Mouse (Mus musculus) testis, adult 10 weeks (tissue): ENCODE data around the gene Fau. TPM values are rescaled to one million over a fixed set of nuclear protein-coding genes. Genes with fewer than 3 reads are reported as not detected.

Source experiments
- polyA plus RNA-seq: library from polyadenylated mRNA; stranded (reverse); fragments of 350-450 nt; fragmentation: Illumina TruSeq; extraction: RNeasy Lipid Tissue Mini Kit (QIAGEN cat#74804); gene quantifications from one replicate; pipeline ENCODE4 v1.2.3, GENCODE M21; 2014; ENCODE audit warnings: low read depth, low replicate concordance

Gene Fau
- 25.7 TPM for polyA plus RNA-seq

GRCm38 (mm10) chr19:6057313-6058096 lies at the start of gene Fau, which contains the start of gene Mrpl49:
Fau (plus strand) TSS chr19:6057844.
Mrpl49 (minus strand) TSS chr19:6057785.

GRCm38 (mm10) chr19:6015511-6016315 lies 41.9 kb upstream of the Fau start, which contains the start of gene Capn1:
Capn1 (minus strand) TSS chr19:6015897.

DNA sequence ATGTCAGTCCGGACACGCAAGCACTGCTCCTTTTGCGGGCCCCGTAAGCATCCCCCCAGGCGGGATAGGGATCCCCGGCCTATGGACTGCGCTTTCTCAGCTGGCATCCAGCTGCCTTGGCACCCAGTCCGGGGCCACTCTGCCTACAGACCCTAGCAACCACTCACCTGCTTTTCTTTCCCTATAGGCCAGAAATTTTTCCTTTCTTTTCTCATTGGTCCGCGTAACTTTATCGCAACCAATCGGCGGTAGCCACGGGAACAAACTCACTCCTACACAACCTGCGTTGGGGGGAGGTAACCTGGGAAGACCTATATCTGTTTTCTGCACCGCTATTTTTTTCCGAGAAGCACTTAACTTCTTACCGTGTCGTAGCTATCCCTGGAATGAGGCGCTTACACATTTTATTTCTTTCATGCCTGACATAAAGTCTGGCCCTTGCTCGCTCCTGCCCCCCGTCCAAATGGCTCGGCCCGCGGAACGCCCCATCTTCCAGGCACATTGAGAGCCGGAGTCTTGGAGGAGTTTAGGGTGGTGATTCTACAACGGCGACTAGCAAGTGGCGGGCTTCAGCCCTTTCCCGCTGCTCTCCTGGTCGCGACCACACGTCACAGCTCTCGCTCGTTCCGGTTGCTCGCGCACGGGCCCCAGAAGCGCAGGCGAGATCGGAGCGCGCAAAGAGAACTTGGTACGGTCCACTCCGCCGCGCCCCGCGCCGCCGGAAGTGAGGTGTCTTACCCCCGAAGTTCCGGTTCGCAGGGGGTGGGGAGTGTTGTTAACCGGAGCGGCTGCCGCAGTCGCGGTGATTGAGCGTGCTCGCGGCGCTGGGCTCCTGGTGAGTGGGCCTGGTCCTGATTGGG lies 11.1 kb upstream of the Fau start, which contains the start of gene Syvn1:
TSS of gene Syvn1 (plus strand) at position 283 of the 860 bp plus-strand sequence.

DNA sequence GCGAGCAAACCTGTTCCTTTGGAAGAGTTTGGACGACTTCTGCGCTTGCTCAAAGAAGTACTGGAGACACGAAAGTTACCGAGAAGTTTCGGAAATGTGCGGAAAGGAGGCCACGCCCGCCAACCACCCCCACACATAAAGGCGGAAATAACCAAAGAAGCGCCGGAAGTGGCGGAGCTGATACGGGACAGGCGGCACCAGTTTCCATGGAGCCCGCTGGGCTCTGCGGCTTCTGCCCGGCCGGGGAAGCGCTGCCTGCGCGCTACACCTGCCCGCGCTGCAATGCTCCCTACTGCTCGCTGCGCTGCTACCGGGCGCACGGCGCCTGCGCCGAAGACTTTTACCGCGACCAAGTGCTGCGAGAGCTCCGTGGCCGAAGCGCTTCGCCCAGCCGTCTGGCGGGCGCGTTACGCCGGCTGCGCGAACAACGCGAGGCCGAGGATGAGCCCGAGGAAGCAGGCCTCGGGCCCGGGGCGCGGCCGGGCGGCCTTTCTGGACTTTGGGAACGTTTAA lies 3.4 kb downstream of the Fau start, which contains the start of gene Znhit2:
TSS of gene Znhit2 (plus strand) at position 172 of the 513 bp plus-strand sequence.

DNA sequence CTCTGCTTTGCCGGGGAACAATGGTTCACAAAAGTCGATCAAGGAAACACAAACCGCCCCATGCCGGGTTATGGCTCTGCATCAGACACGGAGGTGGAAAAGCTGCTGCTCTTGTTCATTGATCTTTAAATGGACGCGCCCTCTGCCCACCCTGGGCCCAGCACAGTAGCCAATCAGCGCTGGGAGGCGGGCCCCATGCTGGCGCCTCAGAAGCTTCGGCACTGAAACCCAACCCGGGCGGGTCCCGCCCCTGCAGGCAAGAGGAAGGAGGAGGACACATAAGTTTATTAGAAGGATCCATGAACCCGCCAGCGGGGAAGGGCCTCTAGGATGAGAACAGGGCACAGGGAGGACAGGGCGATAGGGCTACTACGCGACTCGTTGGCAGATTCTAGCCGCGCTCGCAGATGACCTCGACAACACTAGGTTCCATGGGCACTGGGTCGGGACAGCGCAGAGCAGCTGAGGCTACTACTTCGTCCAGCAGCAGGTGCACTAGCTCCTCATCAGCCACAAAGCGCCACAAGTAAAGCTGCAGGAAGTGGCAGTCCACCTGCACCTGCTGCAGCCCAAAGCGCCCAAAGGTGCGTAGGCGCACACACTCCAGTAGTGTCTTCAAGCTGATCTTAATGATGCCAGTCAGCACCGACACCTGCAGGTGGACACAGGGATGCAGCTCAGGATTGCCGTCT lies 10.2 kb downstream of the Fau start, which contains the start of gene Tm7sf2:
TSS of gene Tm7sf2 (minus strand) at position 650 of the 692 bp plus-strand sequence.

DNA sequence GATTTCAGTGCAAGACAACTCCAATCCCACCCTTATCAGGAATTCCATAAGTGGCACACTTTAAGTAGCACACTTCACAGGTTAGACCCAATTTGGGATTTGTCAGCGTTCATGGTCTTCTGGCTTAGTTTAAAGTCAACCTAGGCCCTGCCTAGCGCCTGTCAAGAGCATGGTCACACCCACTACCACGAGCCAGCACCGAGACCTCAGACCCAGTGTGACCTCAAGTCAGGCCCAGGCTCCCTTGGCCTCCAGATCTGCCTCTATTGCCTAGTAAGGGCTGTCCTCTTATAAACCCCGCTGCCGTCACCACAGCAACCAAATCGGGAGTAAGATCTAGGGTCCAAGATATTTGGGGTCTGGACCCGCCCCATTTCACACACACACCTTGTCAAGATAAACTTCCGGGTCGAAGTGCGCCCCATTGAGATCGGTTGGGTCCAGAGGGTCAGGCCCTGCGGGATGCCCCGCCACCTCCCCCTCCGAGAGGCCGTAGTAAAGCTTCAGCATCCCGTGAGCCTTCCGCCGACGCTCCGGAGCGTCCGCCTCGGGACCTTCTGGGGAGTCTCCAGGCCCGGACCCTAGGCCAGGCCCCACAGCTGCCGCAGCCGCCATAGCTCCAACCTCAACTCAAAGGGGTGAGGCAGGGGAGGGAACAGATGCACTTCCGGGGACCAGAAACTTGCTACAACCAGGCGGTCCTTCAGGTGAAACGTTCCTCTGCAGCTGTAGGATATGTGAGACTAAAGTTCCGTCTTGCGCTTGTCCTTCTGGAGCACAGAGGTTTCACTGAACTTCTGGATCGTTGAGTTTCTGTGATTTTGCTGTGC lies 19.1 kb downstream of the Fau start, which contains the start of gene Vps51:
TSS of gene Vps51 (minus strand) at position 668 of the 830 bp plus-strand sequence.

GRCm38 (mm10) chr19:6079983-6080480 lies 22.4 kb downstream of the Fau start, which contains the start of gene Tmem262:
Tmem262 (plus strand) TSS chr19:6080033.

GRCm38 (mm10) chr19:6082156-6082555 lies 24.5 kb downstream of the Fau start, which contains the start of gene Gm28374:
Gm28374 (minus strand) TSS chr19:6082256.

GRCm38 (mm10) chr19:6084478-6085248 lies 27.0 kb downstream of the Fau start, which contains the start of the genes Zfpl1 and Cdca5:
Zfpl1 (minus strand) TSS chr19:6084956.
Cdca5 (plus strand) TSS chr19:6084983.

GRCm38 (mm10) chr19:6094119-6094518 lies 36.5 kb downstream of the Fau start, which contains the start of gene AC131692.1:
AC131692.1 (plus strand) TSS chr19:6094419.

DNA sequence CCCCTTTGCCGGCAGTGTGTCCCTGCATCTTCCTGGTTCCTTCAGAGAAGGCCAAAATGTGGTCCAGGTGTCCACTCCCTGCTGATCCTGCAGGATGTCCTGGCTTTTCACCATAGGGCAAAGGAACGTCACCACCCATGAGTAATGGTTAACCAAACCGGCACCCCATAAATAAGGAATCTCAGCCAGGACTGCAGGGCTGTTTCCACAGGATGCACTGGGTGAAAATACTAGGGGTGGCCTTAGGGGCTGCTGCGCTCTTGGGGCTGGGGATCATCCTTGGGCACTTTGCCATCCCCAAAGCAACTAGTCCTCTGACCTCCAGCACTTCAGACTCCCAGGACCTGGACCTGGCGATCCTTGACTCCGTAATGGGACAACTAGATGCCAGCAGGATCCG lies 47.9 kb downstream of the Fau start, which contains the start of gene Naaladl1:
TSS of gene Naaladl1 (plus strand) at position 197 of the 400 bp plus-strand sequence.

Other genes with a start within 250 kb of the Fau start
- gene Frmd8, start 182.6 kb upstream of the Fau start, polyA plus RNA-seq, result 3.8 TPM
- gene Slc25a45, start 180.0 kb upstream of the Fau start, polyA plus RNA-seq, result 2.8 TPM
- 0.38 TPM for gene Tigd3, start 163.7 kb upstream of the Fau start, polyA plus RNA-seq
- gene Dpf2, start 144.8 kb upstream of the Fau start, polyA plus RNA-seq, result 9.0 TPM
- gene Cdc42ep2, start 133.0 kb upstream of the Fau start, polyA plus RNA-seq, result 0.11 TPM
- 7.6 TPM for gene Pola2, start 93.6 kb upstream of the Fau start, polyA plus RNA-seq
- gene Slc22a20, start 71.7 kb upstream of the Fau start, polyA plus RNA-seq, result not detected
- 0.24 TPM for gene Capn1, start 41.9 kb upstream of the Fau start, polyA plus RNA-seq
- 1.3 TPM for gene Syvn1, start 11.3 kb upstream of the Fau start, polyA plus RNA-seq
- 9.4 TPM for gene Mrpl49, start 59 bp upstream of the Fau start, polyA plus RNA-seq
- gene Znhit2, start 3.3 kb downstream of the Fau start, polyA plus RNA-seq, result 0.66 TPM
- gene Tm7sf2, start 10.5 kb downstream of the Fau start, polyA plus RNA-seq, result 1.6 TPM
- 8.3 TPM for gene Vps51, start 19.4 kb downstream of the Fau start, polyA plus RNA-seq
- 14.1 TPM for gene Tmem262, start 22.2 kb downstream of the Fau start, polyA plus RNA-seq
- gene Gm28374, start 24.4 kb downstream of the Fau start, polyA plus RNA-seq, result not detected
- gene Zfpl1, start 27.1 kb downstream of the Fau start, polyA plus RNA-seq, result 1.3 TPM
- 10.9 TPM for gene Cdca5, start 27.1 kb downstream of the Fau start, polyA plus RNA-seq
- gene AC131692.1, start 36.6 kb downstream of the Fau start, polyA plus RNA-seq, result 56.3 TPM
- 0.13 TPM for gene Naaladl1, start 47.9 kb downstream of the Fau start, polyA plus RNA-seq
- 1.2 TPM for gene Sac3d1, start 60.8 kb downstream of the Fau start, polyA plus RNA-seq
- gene Snx15, start 70.5 kb downstream of the Fau start, polyA plus RNA-seq, result 2.1 TPM
- gene Batf2, start 83.1 kb downstream of the Fau start, polyA plus RNA-seq, result not detected
- gene Arl2, start 83.7 kb downstream of the Fau start, polyA plus RNA-seq, result 2.2 TPM
- 7.0 TPM for gene Majin, start 126.5 kb downstream of the Fau start, polyA plus RNA-seq
- gene Gpha2, start 168.5 kb downstream of the Fau start, polyA plus RNA-seq, result not detected
- 0.45 TPM for gene Ppp2r5b, start 178.0 kb downstream of the Fau start, polyA plus RNA-seq
- gene Atg2a, start 183.8 kb downstream of the Fau start, polyA plus RNA-seq, result 0.41 TPM
- gene Ehd1, start 218.9 kb downstream of the Fau start, polyA plus RNA-seq, result 43.3 TPM
- 0.49 TPM for gene Cdc42bpg, start 248.6 kb downstream of the Fau start, polyA plus RNA-seq